Mouse (Mus musculus): ENCODE measurements at regions not wholly inside any gene's neighbourhood (a gene's known extent, or its start where the extent isn't known, plus 50 kb on each side); places are given as distances from the start of the nearest gene placed in this dataset.

DNA sequence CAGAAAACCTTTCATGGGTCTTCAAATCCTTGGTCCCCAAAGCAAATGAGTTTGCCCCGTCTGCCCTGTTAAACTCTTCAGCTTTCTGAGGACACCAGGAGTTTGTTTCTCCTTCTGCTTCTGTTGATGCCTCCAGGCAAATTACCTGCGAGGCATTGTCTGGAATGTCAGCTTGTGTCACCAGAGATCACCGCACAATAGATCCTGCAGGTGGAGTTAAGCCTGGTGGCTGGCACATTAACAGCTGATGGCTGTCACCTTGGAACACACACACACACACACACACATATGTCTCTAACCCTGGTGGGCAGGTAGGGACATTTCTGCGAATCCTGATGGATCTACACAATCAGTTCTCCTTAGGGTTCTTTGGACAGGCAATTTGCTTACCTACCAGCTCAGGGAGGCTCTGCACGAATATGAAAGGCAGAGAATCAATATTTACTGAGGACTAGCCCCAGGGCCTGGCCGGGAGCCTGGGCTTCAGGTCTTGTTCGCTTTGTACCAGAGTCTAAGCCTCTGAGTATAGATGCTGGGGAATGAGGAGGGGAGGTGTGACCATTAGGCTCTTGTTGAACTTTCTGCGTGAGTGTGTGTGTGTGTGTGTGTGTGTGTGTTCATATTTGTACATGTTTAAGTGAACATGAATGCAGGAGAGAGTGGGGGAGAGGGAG lies 143.4 kb downstream of the Inhbb start:
- ATAC-seq: no peak
- no peak overlapping the region for H3K27ac ChIP-seq
- no peak overlapping the region for H3K9ac ChIP-seq
- no peaks in the 10 kb centered on the region for H3K36me3 ChIP-seq
- H3K9me3 ChIP-seq: no peaks in the 10 kb centered on the region
- H3K4me2 ChIP-seq (replicated peaks): no peak overlapping the region
- H3K4me1 ChIP-seq (replicated peaks): no peaks in the 10 kb centered on the region
- H3K27me3 ChIP-seq (replicated peaks): no peaks in the 10 kb centered on the region
- WGBS: 65% methylated on average over 8 of the region's 8 CpGs
- H3K4me3 ChIP-seq (replicated peaks): no peak overlapping the region

GRCm38 (mm10) chr1:119277990-119278389 lies 144.1 kb downstream of the Inhbb start:
- 90% methylated on average over 4 of the region's 4 CpGs for WGBS

DNA sequence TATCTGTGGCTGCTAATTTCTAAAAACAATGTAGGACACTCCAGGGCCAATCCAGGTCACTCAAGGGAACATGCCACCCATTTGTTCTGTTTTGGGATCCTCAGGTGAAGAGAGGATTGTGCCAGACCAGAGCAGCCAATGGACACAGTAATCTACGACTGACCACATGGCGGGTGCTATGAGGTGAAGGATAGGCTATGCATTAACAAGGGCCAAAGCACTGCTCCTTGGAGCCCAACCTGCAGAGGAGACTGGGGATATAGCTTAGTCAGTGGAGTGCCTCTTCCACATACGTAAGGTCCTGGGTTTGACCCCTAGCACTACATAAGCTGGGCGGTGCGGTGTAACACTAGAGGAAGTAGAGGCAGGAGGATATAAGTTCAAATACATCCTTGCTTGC lies 156.0 kb downstream of the Inhbb start:
- Histone ChIP-seq H3K36me3 (no peaks in the 10 kb centered on the region), H3K4me2 (replicated peaks) (no peak overlapping the region), H3K9ac (no peak overlapping the region), H3K27ac (no peak overlapping the region), H3K4me3 (replicated peaks) (no peak overlapping the region), H3K27me3 (replicated peaks) (no peaks in the 10 kb centered on the region), H3K4me1 (replicated peaks) (no peaks in the 10 kb centered on the region), H3K9me3 (no peaks in the 10 kb centered on the region)
- ATAC-seq: no peak
- 91% methylated on average over 5 of the region's 5 CpGs for WGBS

More at GRCm38 (mm10) chr1:119277990-119278389, 144.1 kb downstream of the Inhbb start:
- Histone ChIP-seq H3K9me3 (no peaks in the 10 kb centered on the region), H3K4me3 (replicated peaks) (no peak overlapping the region), H3K4me1 (replicated peaks) (no peaks in the 10 kb centered on the region), H3K9ac (no peak overlapping the region), H3K27ac (no peak overlapping the region), H3K27me3 (replicated peaks) (no peaks in the 10 kb centered on the region), H3K4me2 (replicated peaks) (no peak overlapping the region), H3K36me3 (no peaks in the 10 kb centered on the region)
- no peak for ATAC-seq

GRCm38 (mm10) chr1:119265192-119265891 lies 156.7 kb downstream of the Inhbb start:
- no peak overlapping the region for H3K4me2 ChIP-seq (replicated peaks)
- no peak overlapping the region for H3K27ac ChIP-seq
- H3K9me3 ChIP-seq: no peaks in the 10 kb centered on the region
- 75% methylated on average over 10 of the region's 10 CpGs for WGBS
- H3K9ac ChIP-seq: no peak overlapping the region
- no peaks in the 10 kb centered on the region for H3K4me1 ChIP-seq (replicated peaks)
- no peak for ATAC-seq
- H3K36me3 ChIP-seq: no peaks in the 10 kb centered on the region
- H3K27me3 ChIP-seq (replicated peaks): no peaks in the 10 kb centered on the region
- H3K4me3 ChIP-seq (replicated peaks): no peak overlapping the region

DNA sequence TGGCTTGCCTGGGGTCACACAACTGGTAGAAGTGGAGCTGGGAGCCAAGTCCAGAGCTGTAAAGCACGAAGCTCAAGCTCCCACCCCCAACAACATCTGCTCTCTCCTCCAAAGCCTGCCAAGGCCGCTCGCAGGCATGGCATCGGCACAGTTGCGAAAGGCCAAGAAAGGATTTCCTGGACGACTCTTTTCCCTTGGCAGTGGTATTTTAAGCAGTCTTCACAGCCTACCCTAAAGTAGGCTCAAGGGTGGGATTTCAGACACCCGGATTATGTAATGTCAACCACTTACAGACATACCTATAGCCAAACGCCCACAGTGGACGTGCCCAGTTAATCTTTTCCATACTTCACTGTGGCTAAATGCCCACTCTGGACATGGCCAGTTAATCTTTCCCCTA lies 162.6 kb downstream of the Inhbb start:
- no peaks in the 10 kb centered on the region for H3K9me3 ChIP-seq
- H3K4me1 ChIP-seq (replicated peaks): no peaks in the 10 kb centered on the region
- H3K4me2 ChIP-seq (replicated peaks): no peak overlapping the region
- no peaks in the 10 kb centered on the region for H3K27me3 ChIP-seq (replicated peaks)
- H3K4me3 ChIP-seq (replicated peaks): no peak overlapping the region
- no peaks in the 10 kb centered on the region for H3K36me3 ChIP-seq
- H3K27ac ChIP-seq: no peak overlapping the region
- WGBS: 89% methylated on average over 9 of the region's 9 CpGs
- no peak overlapping the region for H3K9ac ChIP-seq
- ATAC-seq: no peak

- Histone ChIP-seq H3K4me3 (replicated peaks) (no peak overlapping the region), H3K27ac (no peak overlapping the region), H3K4me2 (replicated peaks) (no peak overlapping the region), H3K27me3 (replicated peaks) (no peaks in the 10 kb centered on the region), H3K9me3 (no peaks in the 10 kb centered on the region), H3K36me3 (no peaks in the 10 kb centered on the region), H3K4me1 (replicated peaks) (no peaks in the 10 kb centered on the region), H3K9ac (no peak overlapping the region)
- WGBS: 87% methylated on average over 8 of the region's 8 CpGs
- no peak for ATAC-seq
These were observed 165.3 kb downstream of the Inhbb start for GRCm38 (mm10) chr1:119256769-119257168.

DNA sequence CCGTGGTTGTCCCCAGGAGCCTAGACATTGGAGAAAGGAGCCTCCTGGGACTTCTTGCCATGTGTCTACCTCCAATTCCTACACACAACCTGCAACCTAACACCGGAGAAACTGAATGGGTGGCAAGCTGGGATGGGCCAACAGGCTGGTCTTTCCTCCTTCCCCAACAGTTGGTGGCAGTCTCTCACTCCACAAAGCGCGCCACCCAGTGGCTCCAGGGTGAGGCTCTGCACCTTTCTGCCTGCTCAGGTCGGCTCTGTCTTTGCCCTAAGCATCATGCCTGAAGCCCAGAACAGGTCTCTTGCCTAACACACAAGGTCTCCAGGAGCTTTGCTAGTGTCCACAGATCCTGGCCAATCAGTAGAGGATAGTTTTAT lies 166.0 kb downstream of the Inhbb start:
- H3K27me3 ChIP-seq (replicated peaks): no peaks in the 10 kb centered on the region
- H3K4me1 ChIP-seq (replicated peaks): no peaks in the 10 kb centered on the region
- H3K36me3 ChIP-seq: no peaks in the 10 kb centered on the region
- H3K27ac ChIP-seq: no peak overlapping the region
- H3K9me3 ChIP-seq: no peaks in the 10 kb centered on the region
- no peak overlapping the region for H3K9ac ChIP-seq
- no peak overlapping the region for H3K4me3 ChIP-seq (replicated peaks)
- WGBS: 49% methylated on average over 5 of the region's 5 CpGs
- no peak overlapping the region for H3K4me2 ChIP-seq (replicated peaks)
- no peak for ATAC-seq

DNA sequence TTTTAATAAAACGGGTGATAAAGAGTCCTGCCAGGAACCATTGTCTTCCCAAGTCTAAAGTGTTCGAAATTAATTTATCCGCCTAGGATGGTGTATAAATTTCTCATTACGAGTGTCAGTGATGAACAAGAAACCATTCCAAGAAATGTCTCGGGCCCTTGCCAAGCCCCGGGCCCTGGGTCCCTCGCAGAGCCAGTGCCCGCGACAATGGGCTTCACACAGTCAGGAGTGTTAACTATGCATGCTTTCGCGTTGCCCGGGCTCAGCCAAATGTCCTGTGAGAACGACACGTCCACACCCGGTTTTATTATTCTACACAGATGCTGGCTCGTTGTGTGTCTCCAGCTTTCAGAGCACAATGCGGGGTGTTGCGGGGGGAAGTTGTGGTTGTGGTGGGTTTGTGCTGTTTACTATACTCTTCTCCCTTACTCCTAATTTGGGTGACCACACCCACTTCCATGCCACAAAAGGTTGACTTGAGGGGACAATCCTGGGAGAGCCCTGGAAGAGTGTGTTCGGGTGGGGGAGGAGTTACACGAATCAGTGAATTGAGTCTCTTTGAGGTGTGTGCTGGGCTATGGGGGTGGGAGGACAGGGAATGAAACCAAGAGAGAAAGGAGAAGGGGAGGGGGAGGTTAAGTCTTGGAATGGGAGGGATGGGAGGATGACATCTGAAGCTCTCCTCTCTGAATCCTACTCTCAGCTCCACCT lies 166.5 kb downstream of the Inhbb start:
- Histone ChIP-seq H3K27me3 (replicated peaks) (no peaks in the 10 kb centered on the region), H3K4me2 (replicated peaks) (no peak overlapping the region), H3K4me3 (replicated peaks) (no peak overlapping the region), H3K9me3 (no peaks in the 10 kb centered on the region), H3K36me3 (no peaks in the 10 kb centered on the region), H3K27ac (no peak overlapping the region), H3K9ac (no peak overlapping the region), H3K4me1 (replicated peaks) (no peaks in the 10 kb centered on the region)
- ATAC-seq: no peak
- WGBS: 83% methylated on average over 20 of the region's 20 CpGs

- H3K27me3 ChIP-seq (replicated peaks): no peaks in the 10 kb centered on the region
- no peak overlapping the region for H3K9ac ChIP-seq
- H3K36me3 ChIP-seq: no peaks in the 10 kb centered on the region
- no peak for ATAC-seq
- H3K27ac ChIP-seq: no peak overlapping the region
- WGBS: 94% methylated on average over 5 of the region's 5 CpGs
- no peak overlapping the region for H3K4me3 ChIP-seq (replicated peaks)
- H3K4me2 ChIP-seq (replicated peaks): no peak overlapping the region
- no peaks in the 10 kb centered on the region for H3K9me3 ChIP-seq
- H3K4me1 ChIP-seq (replicated peaks): no peaks in the 10 kb centered on the region
These were observed 167.1 kb downstream of the Inhbb start for GRCm38 (mm10) chr1:119254928-119255327.

- H3K36me3 ChIP-seq: no peaks in the 10 kb centered on the region
- no peaks in the 10 kb centered on the region for H3K4me1 ChIP-seq (replicated peaks)
- no peak overlapping the region for H3K4me3 ChIP-seq (replicated peaks)
- no peak overlapping the region for H3K27ac ChIP-seq
- no peak overlapping the region for H3K4me2 ChIP-seq (replicated peaks)
- H3K9me3 ChIP-seq: no peaks in the 10 kb centered on the region
- no peak for ATAC-seq
- no peak overlapping the region for H3K9ac ChIP-seq
- WGBS: 72% methylated on average over 7 of the region's 7 CpGs
- no peaks in the 10 kb centered on the region for H3K27me3 ChIP-seq (replicated peaks)
These were observed 168.6 kb downstream of the Inhbb start for GRCm38 (mm10) chr1:119253371-119253851.

GRCm38 (mm10) chr1:119252403-119252802 lies 169.6 kb downstream of the Inhbb start:
- Histone ChIP-seq H3K4me3 (replicated peaks) (no peak overlapping the region), H3K4me1 (replicated peaks) (no peaks in the 10 kb centered on the region), H3K9ac (no peak overlapping the region), H3K4me2 (replicated peaks) (no peak overlapping the region), H3K9me3 (no peaks in the 10 kb centered on the region), H3K27ac (no peak overlapping the region), H3K36me3 (no peaks in the 10 kb centered on the region), H3K27me3 (replicated peaks) (no peaks in the 10 kb centered on the region)
- ATAC-seq: no peak
- WGBS: 88% methylated on average over 6 of the region's 6 CpGs

DNA sequence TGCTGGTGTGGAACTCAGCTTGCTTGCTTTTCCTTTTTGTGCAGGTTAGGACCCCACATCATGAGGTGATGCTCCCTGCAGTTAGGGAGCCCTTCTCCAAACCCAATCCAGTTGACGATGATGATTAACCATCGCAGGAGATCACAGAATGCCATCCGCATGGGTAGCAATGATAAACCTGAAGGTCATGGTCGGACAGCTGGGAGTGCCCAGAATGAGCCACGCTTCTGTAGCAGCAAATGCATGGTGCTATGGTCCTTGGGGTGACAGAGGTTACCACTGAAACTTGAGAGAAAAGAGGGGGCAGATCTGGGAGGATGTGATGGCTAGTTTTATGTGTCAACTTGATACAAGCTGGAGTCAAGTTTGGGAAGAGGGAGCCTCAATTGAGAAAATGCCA lies 170.3 kb downstream of the Inhbb start:
- no peak for ATAC-seq
- Histone ChIP-seq H3K27ac (no peak overlapping the region), H3K36me3 (no peaks in the 10 kb centered on the region), H3K9ac (no peak overlapping the region), H3K4me3 (replicated peaks) (no peak overlapping the region), H3K4me1 (replicated peaks) (no peaks in the 10 kb centered on the region), H3K4me2 (replicated peaks) (no peak overlapping the region), H3K27me3 (replicated peaks) (no peaks in the 10 kb centered on the region), H3K9me3 (no peaks in the 10 kb centered on the region)
- 87% methylated on average over 5 of the region's 5 CpGs for WGBS

All from intestine, embryonic 15.5 days (tissue).